23 mouse cellular contexts compared by ENCODE assay signal in genomic region chr9:81921456-81921855, GRCm38 (mm10). TPM values are rescaled to one million over a fixed set of nuclear protein-coding genes. Genes with fewer than 3 reads are reported as not detected.
DNase-seq lines count a peak whose midpoint lies in the region; ATAC-seq and TF ChIP-seq lines count a peak whose summit lies in the region.
"Had no signal": no experiment of that assay in that cellular context is flagged by ENCODE, and none has a peak within 500 bp of the region (broad histone marks: within the 10 kb centered on the region; RNA-seq: fewer than 3 reads in every experiment).

No protein-coding gene starts in this region.

- 97% methylated on average over 1 of the region's 1 CpGs for WGBS in forebrain, embryonic 14.5 days
- 90% methylated on average over 1 of the region's 1 CpGs for WGBS in forebrain, embryonic 11.5 days
- 86% methylated on average over 1 of the region's 1 CpGs for WGBS in midbrain, postnatal 0 days
- WGBS in midbrain, embryonic 16.5 days: 88% methylated on average over 1 of the region's 1 CpGs

- H3K4me2 ChIP-seq in forebrain, embryonic 14.5 days (ENCODE audit: low read length): no peak overlapping the region
- H3K4me2 ChIP-seq in forebrain, embryonic 11.5 days (ENCODE audit: low read depth, low read length, severe bottlenecking): no peak overlapping the region
- no peak overlapping the region for H3K4me2 ChIP-seq in midbrain, postnatal 0 days (ENCODE audit: low read depth, low read length, poor library complexity, severe bottlenecking)
- no peak overlapping the region for H3K4me2 ChIP-seq in midbrain, embryonic 16.5 days (ENCODE audit: low read length)
- H3K4me2 ChIP-seq: embryonic facial prominence, embryonic 15.5 days; forebrain, embryonic 12.5 days; heart, embryonic 11.5 days; heart, embryonic 15.5 days; hindbrain, embryonic 13.5 days had no signal

- H3K9ac ChIP-seq in forebrain, embryonic 14.5 days (ENCODE audit: low read length): no peak overlapping the region
- no peak overlapping the region for H3K9ac ChIP-seq in forebrain, embryonic 11.5 days (ENCODE audit: low read length)
- no peak overlapping the region for H3K9ac ChIP-seq in midbrain, postnatal 0 days (replicated peaks; ENCODE audit: low read length, poor library complexity, severe bottlenecking)
- H3K9ac ChIP-seq in midbrain, embryonic 16.5 days (ENCODE audit: low read depth, low read length): no peak overlapping the region
- H3K9ac ChIP-seq: embryonic facial prominence, embryonic 15.5 days; forebrain, embryonic 12.5 days; heart, embryonic 15.5 days; hindbrain, embryonic 13.5 days had no signal

- no peaks in the 10 kb centered on the region for H3K36me3 ChIP-seq in forebrain, embryonic 14.5 days (ENCODE audit: control insufficient read depth, insufficient read depth, low read length)
- H3K36me3 ChIP-seq in forebrain, embryonic 11.5 days (ENCODE audit: control insufficient read depth, insufficient read depth, low read length): no peaks in the 10 kb centered on the region
- no peaks in the 10 kb centered on the region for H3K36me3 ChIP-seq in midbrain, postnatal 0 days (ENCODE audit: insufficient read depth, low read length)
- H3K36me3 ChIP-seq in midbrain, embryonic 16.5 days (ENCODE audit: control insufficient read depth, insufficient read depth, low read length): no peaks in the 10 kb centered on the region
- H3K36me3 ChIP-seq: embryonic facial prominence, embryonic 15.5 days; forebrain, embryonic 12.5 days; heart, embryonic 15.5 days; hindbrain, embryonic 13.5 days had no signal

- no peaks in the 10 kb centered on the region for H3K9me3 ChIP-seq in forebrain, embryonic 14.5 days (replicated peaks; ENCODE audit: control insufficient read depth, low read length)
- H3K9me3 ChIP-seq in forebrain, embryonic 11.5 days (ENCODE audit: control insufficient read depth, low read length): no peaks in the 10 kb centered on the region
- H3K9me3 ChIP-seq in midbrain, postnatal 0 days (ENCODE audit: low read length): no peaks in the 10 kb centered on the region
- no peaks in the 10 kb centered on the region for H3K9me3 ChIP-seq in midbrain, embryonic 16.5 days (replicated peaks; ENCODE audit: control insufficient read depth, low read length, poor library complexity, severe bottlenecking)
- H3K9me3 ChIP-seq: embryonic facial prominence, embryonic 15.5 days; forebrain, embryonic 12.5 days; heart, embryonic 15.5 days; hindbrain, embryonic 13.5 days had no signal

- H3K27ac ChIP-seq in forebrain, embryonic 14.5 days (ENCODE audit: low read depth, low read length): no peak overlapping the region
- no peak overlapping the region for H3K27ac ChIP-seq in forebrain, embryonic 11.5 days (ENCODE audit: low read depth, low read length)
- H3K27ac ChIP-seq in layer of hippocampus, adult 2 months: no peak overlapping the region
- no peak overlapping the region for H3K27ac ChIP-seq in midbrain, postnatal 0 days (ENCODE audit: low read depth, low read length)
- H3K27ac ChIP-seq in midbrain, embryonic 16.5 days (ENCODE audit: low read length): no peak overlapping the region
- H3K27ac ChIP-seq: embryonic facial prominence, embryonic 15.5 days; forebrain, embryonic 12.5 days; heart, embryonic 15.5 days; hindbrain, embryonic 13.5 days; hindbrain, postnatal 0 days had no signal

- H3K4me1 ChIP-seq in forebrain, embryonic 14.5 days (ENCODE audit: control insufficient read depth, insufficient read depth, low read length): no peaks in the 10 kb centered on the region
- no peaks in the 10 kb centered on the region for H3K4me1 ChIP-seq in forebrain, embryonic 11.5 days (replicated peaks; ENCODE audit: control insufficient read depth, insufficient read depth, low read length)
- H3K4me1 ChIP-seq in midbrain, postnatal 0 days (ENCODE audit: insufficient read depth, low read length): no peaks in the 10 kb centered on the region
- H3K4me1 ChIP-seq in midbrain, embryonic 16.5 days (ENCODE audit: control insufficient read depth, insufficient read depth, low read length): no peaks in the 10 kb centered on the region
- H3K4me1 ChIP-seq: embryonic facial prominence, embryonic 15.5 days; forebrain, embryonic 12.5 days; heart, embryonic 15.5 days; hindbrain, embryonic 13.5 days had no signal

- ATAC-seq in forebrain, embryonic 14.5 days: no peak
- ATAC-seq in forebrain, embryonic 11.5 days (replicated peaks; ENCODE audit: low FRiP score): no peak
- ATAC-seq in midbrain, postnatal 0 days (ENCODE audit: low FRiP score): no peak
- no peak for ATAC-seq in midbrain, embryonic 16.5 days
- ATAC-seq in erythroblast, adult 5-6 weeks (replicated peaks; ENCODE audit: low FRiP score, poor library complexity, severe bottlenecking): no peak
- ATAC-seq: activated CD4-positive, CD25-positive, alpha-beta regulatory T cell, adult 4 months; hindbrain, postnatal 0 days; Patski had no signal

- TF ChIP-seq CTCF in layer of hippocampus, adult 2 months (conservative IDR thresholded peaks at IDR 0.05): peak; percentile 64
- peak; percentile 55 for TF ChIP-seq CTCF in midbrain, postnatal 0 days (IDR thresholded peaks at IDR 0.05)

- H3K4me3 ChIP-seq in forebrain, embryonic 14.5 days (ENCODE audit: low read depth, low read length): no peak overlapping the region
- H3K4me3 ChIP-seq in forebrain, embryonic 11.5 days (ENCODE audit: low read depth, low read length): no peak overlapping the region
- H3K4me3 ChIP-seq in layer of hippocampus, adult 2 months: no peak overlapping the region
- H3K4me3 ChIP-seq in midbrain, postnatal 0 days (ENCODE audit: low read depth, low read length): no peak overlapping the region
- no peak overlapping the region for H3K4me3 ChIP-seq in midbrain, embryonic 16.5 days (ENCODE audit: low read depth, low read length)
- H3K4me3 ChIP-seq: embryonic facial prominence, embryonic 15.5 days; forebrain, embryonic 12.5 days; heart, embryonic 15.5 days; hindbrain, embryonic 13.5 days had no signal

- DNase-seq in forebrain, embryonic 14.5 days (ENCODE audit: low spot score): peak; percentile 10
- no peak for DNase-seq in forebrain, embryonic 11.5 days (ENCODE audit: low spot score)
- DNase-seq in layer of hippocampus, adult 2 months (ENCODE audit: low spot score in 2 of 2): no peak
- DNase-seq in layer of hippocampus, adult 9-10 months (ENCODE audit: low spot score): no peak
- DNase-seq in midbrain, postnatal 0 days (ENCODE audit: low spot score): peak; percentile 31
- DNase-seq: adrenal gland, postnatal 14 days; cerebellum, adult 18-20 months; cerebellum, adult 9-11 months; cerebellum, postnatal 36 days; gastrocnemius, postnatal 36 days; heart, adult 18-20 months; heart, postnatal 14 days had no signal

- H3K27me3 ChIP-seq in forebrain, embryonic 14.5 days (replicated peaks; ENCODE audit: control insufficient read depth, insufficient read depth, low read length): no peaks in the 10 kb centered on the region
- H3K27me3 ChIP-seq in forebrain, embryonic 11.5 days (ENCODE audit: control insufficient read depth, insufficient read depth, low read length): no peaks in the 10 kb centered on the region
- no peaks in the 10 kb centered on the region for H3K27me3 ChIP-seq in midbrain, postnatal 0 days (ENCODE audit: insufficient read depth, low read length)
- H3K27me3 ChIP-seq in midbrain, embryonic 16.5 days (ENCODE audit: control insufficient read depth, insufficient read depth, low read depth, low read length): no peaks in the 10 kb centered on the region
- H3K27me3 ChIP-seq: embryonic facial prominence, embryonic 15.5 days; forebrain, embryonic 12.5 days; heart, embryonic 15.5 days; hindbrain, embryonic 13.5 days; Patski had no signal

RNA-seq across cellular contexts. Expression of gene Mei4, which starts 58.0 kb away (rescaled TPM):
- polyA plus RNA-seq in forebrain, embryonic 14.5 days (2014; fragmentation: Nextera tagmentation; extraction: Ambion mirVana): 0.98 and 1.4 TPM in 2 replicates
- 0.65 and 1.4 TPM in 2 replicates for polyA plus RNA-seq in forebrain, embryonic 11.5 days (2014; fragmentation: Nextera tagmentation; extraction: Ambion mirVana)
- total RNA-seq in layer of hippocampus, adult 2 months (2021): 1 to 10 TPM; 1.1 to 1.2 TPM
- 2.8 and 3.2 TPM in 2 replicates for total RNA-seq in midbrain, postnatal 0 days (2014; rRNA removed)
- 1.9 and 2.9 TPM in 2 replicates for polyA plus RNA-seq in midbrain, postnatal 0 days (2015; fragmentation: Nextera tagmentation; extraction: Ambion mirVana)
- polyA plus RNA-seq in midbrain, embryonic 16.5 days (2015; fragmentation: Nextera tagmentation; extraction: Ambion mirVana): 2.2 and 3.2 TPM in 2 replicates
- 1.3 TPM in 1 of 2 replicates, not detected in the other for total RNA-seq in erythroblast, adult 5-6 weeks (2015; ENCODE audit: low replicate concordance)
- total RNA-seq in erythroblast, adult 5-6 weeks (2017; ENCODE audit: low replicate concordance): 0.28 and 2.2 TPM in 2 replicates
- total RNA-seq: gastrocnemius, adult 8-10 months; gastrocnemius, postnatal 36 days; heart, adult 18-20 months; heart, postnatal 14 days had no signal

Comparison
In these comparisons a context has a peak if more than half of its experiments do, and no peak if none do; other contexts are left out.
1. DNase-seq: peak in forebrain, embryonic 14.5 days (single experiment) and midbrain, postnatal 0 days (single experiment); none in forebrain, embryonic 11.5 days (single experiment), layer of hippocampus, adult 2 months (0 of 2) and layer of hippocampus, adult 9-10 months (single experiment).